Mouse (Mus musculus) bone marrow, adult 2 months (tissue): Measurements from ENCODE around the gene Cep104. TPM values are rescaled to one million over a fixed set of nuclear protein-coding genes. Genes with fewer than 3 reads are reported as not detected.

Source experiments
- H3K27ac ChIP-seq: fragments of 200-500 bp; 2 replicates; pipeline ENCODE4 v1.5.1; 2012; ENCODE audit warnings: low read depth, mild to moderate bottlenecking, control low read depth, inconsistent platforms, low read length; ENCODE audit not compliant: control insufficient read depth, poor library complexity, insufficient read depth
- H3K4me1 ChIP-seq: fragments of 200-500 bp; 2 replicates; pipeline ENCODE4 v1.6.1; 2011; ENCODE audit warnings: low read length; ENCODE audit not compliant: control insufficient read depth, insufficient read depth
- H3K4me3 ChIP-seq: fragments of 200-500 bp; replicated peaks from 2 replicates; pipeline ENCODE3; 2011; ENCODE audit warnings: mild to moderate bottlenecking, low read depth, low read length, control low read depth; ENCODE audit not compliant: control insufficient read depth
- CTCF ChIP-seq: fragments of 200-500 bp; IDR thresholded peaks from 2 replicates; pipeline ENCODE4 v1.5.1; 2011; ENCODE audit warnings: low read length, control low read depth; ENCODE audit not compliant: control insufficient read depth, insufficient read depth
- POLR2A ChIP-seq: fragments of 200-500 bp; IDR thresholded peaks from 2 replicates; pipeline ENCODE4 v1.6.1; 2011; ENCODE audit warnings: low read depth, mild to moderate bottlenecking, control low read depth, low read length, borderline replicate concordance; ENCODE audit not compliant: control insufficient read depth
- WGBS: fragments of 180-500 bp; shearing (Covaris S2); methylation state at CpG from one replicate; pipeline ENCODE4 v1.1.7; 2018; 5-methylcytosine and 5-hydroxymethylcytosine counted together
- polyA plus RNA-seq: library from polyadenylated mRNA; stranded (reverse); fragments of >200 nt; gene quantifications from 2 replicates; pipeline ENCODE4 v1.2.4, GENCODE M21; 2011; ENCODE audit warnings: low replicate concordance; ENCODE audit not compliant: missing spikeins, insufficient read depth, insufficient read length

Cep104 gene
- polyA plus RNA-seq, 1 experiment, result 11.1 TPM

DNA sequence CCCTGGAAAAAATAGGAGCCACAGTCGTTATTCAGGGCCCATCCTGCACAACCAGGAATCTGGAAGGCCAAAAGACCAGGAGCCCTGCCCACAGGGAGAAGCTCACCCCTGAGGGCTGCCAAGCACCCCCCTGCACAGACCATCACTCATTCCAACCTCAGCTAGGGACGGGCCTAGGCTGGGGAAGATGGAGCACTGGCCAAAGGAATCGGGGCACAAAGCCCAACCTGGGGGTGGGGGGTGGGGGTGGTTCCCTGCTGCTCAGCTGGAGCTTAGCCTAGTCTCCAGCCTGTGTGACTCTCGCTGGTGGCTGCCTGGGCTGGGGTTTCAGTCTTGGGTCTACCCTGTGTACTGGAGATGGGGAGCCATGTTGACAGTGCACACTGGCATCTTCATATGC lies 47.9 kb downstream of the Cep104 start:
- Histone ChIP-seq H3K27ac (peak overlapping the region; percentile 88), H3K4me3 (no peak overlapping the region), H3K4me1 (0 out of 2 replicates have a peak, but pooled peaks cover 2% of the 10 kb centered on the region)
- no peak for TF ChIP-seq POLR2A
- no peak for TF ChIP-seq CTCF
- WGBS, result 61% methylated on average over 4 of the region's 4 CpGs

DNA sequence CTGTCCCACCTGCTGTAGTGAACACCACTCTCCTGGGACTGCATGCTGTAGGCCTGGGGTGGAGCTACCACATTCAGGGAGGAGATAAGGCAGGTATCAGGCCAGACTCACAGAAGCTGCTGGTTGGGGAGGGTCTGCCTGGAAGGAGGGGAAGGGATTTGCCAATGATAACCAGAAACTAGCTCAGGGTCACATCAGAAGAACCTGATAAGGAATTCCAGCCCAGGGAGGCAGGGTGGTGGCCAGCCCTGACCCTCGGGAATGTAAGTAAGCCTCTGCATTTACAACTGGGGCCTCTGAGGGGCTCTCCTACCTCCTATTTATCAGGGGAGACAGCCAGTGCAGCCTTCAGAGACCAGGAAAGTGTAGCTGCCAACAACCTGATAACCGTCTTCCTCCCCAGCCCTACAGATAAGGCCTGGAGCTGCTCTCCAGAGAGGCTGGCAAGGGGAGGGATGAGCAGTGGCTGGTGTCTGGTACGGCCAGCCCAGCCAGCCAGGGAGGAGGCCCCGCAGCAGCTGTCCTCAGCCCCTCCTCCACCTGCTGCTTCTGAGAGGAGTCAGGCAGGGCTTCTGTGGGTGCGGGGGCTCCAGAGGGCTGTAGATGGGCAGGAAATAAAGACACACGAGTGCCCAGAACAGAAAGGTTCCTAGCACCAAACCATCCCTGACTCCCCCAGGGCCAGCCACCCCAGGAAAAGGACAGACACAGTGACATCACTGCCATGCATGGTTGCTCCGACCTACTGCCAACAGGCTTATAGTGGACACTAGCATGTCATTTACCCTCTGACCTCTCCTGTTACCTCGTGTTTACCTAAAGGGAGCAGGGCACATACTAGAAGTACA lies 49.0 kb downstream of the Cep104 start:
- TF ChIP-seq CTCF (no peak), POLR2A (peak; percentile 58; the same call in 1 of the 2 replicates)
- WGBS, result 37% methylated on average over 8 of the region's 8 CpGs
- 0 out of 2 replicates have a peak, but pooled peaks cover 2% of the 10 kb centered on the region for H3K4me1 ChIP-seq
- H3K27ac ChIP-seq, result peak overlapping the region; percentile 88
- H3K4me3 ChIP-seq, result peak overlapping the region; percentile 70

DNA sequence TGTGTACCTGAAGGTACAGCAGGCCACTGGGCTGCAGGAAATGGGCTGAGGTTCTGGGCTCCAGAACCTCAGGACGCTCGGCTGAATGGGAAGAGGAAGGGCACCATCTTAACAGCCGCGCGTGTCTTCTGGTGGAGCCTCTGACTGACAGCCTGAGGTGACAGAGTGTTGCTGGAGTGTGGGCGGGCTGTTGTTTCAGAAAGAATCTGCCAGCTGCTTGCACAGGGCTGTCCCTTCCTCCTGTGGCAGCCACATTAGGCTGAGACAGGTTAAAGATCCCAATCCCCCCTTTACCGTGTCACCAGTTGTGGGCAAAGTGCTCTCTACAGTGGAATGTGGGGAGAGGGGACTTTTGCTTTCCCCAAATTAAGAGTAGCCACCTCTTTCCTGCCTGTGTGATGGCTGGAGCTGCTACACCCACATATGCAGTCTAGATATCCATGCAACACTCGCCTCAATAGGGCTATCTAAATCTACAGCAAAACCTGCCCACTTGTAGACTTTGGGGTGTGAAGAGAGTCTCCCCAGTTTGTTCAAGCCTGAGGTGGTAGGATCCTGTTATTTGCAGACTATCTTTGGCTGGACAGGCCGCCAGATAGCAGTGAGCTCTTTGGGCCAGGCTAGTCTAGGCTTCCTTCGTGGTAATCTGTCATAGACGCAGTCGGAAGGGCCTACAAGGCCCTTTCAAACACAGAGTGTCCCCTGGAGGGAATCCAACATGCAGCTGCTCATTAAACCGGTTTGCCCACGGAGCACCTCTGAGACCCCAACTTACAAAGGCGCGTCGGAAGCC lies 49.9 kb downstream of the Cep104 start:
- H3K27ac ChIP-seq, result peak overlapping the region; percentile 88
- WGBS, result 43% methylated on average over 17 of the region's 17 CpGs
- TF ChIP-seq POLR2A, result no peak
- no peak for TF ChIP-seq CTCF
- peak overlapping the region; percentile 70 for H3K4me3 ChIP-seq
- 0 out of 2 replicates have a peak, but pooled peaks cover 2% of the 10 kb centered on the region for H3K4me1 ChIP-seq

DNA sequence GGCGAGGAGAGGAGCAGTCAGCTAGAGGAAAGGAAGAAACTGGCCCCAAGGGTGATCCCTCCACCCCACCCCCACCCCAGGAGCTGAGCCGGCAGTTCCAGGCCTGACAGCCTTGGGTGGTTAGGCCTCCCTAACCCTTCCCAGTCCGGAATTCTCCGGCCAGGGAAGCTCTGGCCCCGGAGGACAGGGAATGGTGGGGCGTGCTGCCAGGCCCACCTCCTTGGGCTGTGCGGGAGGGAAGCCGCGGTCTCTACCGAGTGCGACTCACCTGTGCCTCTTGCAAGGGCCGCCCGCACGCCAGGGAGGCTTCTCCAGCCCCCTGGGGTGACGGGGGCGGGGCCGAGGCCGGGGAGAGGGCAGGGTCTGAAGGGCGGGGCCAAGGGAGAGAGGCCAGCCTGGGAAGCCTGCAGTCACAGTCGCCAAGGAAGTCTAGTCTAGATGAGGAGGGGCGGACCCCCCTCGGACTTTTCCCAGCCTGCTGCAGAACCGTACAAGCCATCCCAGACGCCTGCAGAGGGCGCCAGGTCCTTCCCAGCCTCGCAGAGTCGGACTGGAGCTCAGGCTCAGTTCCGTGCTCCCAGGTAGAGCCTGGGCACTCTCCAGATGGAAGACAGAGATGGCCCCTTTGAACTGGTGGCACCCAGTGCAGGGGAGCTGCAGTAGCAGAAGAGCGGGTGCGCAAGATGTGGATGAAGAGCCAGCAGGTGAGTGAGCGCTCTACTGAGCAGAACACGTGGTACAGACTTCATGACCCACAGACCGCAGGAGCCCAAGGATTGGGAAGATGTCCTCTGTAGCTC lies 50.8 kb downstream of the Cep104 start, which contains the start of gene Smim1:
Smim1 (minus strand) TSS at position 590 of the 800 bp plus-strand sequence.
- 8% methylated on average over 33 of the region's 33 CpGs for WGBS
- H3K4me1 ChIP-seq, result 0 out of 2 replicates have a peak, but pooled peaks cover 2% of the 10 kb centered on the region
- H3K27ac ChIP-seq, result peak within 1 kb of the TSS; percentile 88

DNA sequence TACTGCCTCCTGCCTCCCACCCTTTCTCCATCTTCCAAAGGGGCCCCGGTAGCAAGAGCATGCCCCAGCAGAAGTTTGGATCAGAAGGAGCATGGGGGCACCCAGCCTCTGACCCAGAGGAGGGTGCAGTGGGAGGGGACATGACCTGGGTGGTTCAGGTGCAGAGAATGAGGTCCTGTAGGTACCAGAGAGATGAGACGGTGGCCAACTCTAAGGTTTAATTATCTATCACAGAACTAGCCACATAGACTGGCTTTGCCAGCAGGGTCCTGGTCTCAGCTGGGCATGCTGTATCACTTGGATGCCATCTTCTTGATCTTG lies 51.4 kb downstream of the Cep104 start:
- 27% methylated on average over 2 of the region's 2 CpGs for WGBS
- Histone ChIP-seq H3K27ac (peak overlapping the region; percentile 18; the same call in 1 of the 2 replicates), H3K4me3 (peak overlapping the region; percentile 70), H3K4me1 (0 out of 2 replicates have a peak, but pooled peaks cover 2% of the 10 kb centered on the region)
- TF ChIP-seq POLR2A (no peak), CTCF (no peak)

More for the DNA sequence above, 50.8 kb downstream of the Cep104 start, which contains the start of gene Smim1:
- TF ChIP-seq CTCF (peak; percentile 35; the same call in 1 of the 2 replicates), POLR2A (peak; percentile 49; the same call in 1 of the 2 replicates)
- peak within 1 kb of the TSS; percentile 70 for H3K4me3 ChIP-seq

DNA sequence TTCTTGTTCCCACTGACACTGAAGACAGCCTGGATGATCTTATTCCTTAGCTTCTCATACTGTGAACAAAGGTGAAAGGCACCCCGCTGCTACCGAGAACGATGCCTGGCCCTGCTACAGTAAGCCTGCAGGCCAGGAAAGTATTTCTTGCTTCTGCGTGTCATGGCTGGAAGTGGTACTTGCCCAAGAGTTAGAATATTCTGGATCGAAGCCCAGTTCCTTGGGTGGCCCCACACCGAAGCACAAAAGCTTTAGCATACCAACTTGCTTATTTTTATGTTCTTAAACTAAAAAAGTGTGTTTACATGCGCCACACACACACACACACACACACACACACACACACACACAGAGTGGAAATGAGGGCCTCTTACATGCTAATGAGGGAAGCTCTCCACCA lies 53.1 kb downstream of the Cep104 start:
- H3K4me3 ChIP-seq, result no peak overlapping the region
- no peak overlapping the region for H3K27ac ChIP-seq
- WGBS, result 72% methylated on average over 7 of the region's 7 CpGs
- 0 out of 2 replicates have a peak, but pooled peaks cover 2% of the 10 kb centered on the region for H3K4me1 ChIP-seq
- TF ChIP-seq POLR2A (no peak), CTCF (no peak)

DNA sequence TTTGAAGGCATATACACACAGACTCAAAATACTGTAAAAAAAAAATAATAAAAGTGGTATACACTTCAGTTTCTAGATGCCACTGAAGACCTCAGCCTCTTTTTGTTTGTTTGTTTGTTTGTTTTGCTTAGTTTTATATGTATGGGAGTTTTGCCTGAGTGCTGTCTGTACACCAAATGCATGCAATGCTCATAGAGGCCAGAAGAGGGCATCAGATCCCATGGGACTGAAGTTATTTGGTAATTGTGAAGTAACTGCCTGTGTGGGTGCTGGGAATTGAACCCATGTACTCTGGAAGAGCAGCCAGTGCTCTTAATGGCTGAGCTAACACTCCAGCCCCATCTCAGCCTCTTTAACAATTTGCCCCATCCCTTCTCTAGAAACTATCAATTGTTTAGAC lies 53.7 kb downstream of the Cep104 start:
- no peak for TF ChIP-seq POLR2A
- TF ChIP-seq CTCF, result peak; percentile 24; the same call in 1 of the 2 replicates
- 0 out of 2 replicates have a peak, but pooled peaks cover under 1% of the 10 kb centered on the region for H3K4me1 ChIP-seq

DNA sequence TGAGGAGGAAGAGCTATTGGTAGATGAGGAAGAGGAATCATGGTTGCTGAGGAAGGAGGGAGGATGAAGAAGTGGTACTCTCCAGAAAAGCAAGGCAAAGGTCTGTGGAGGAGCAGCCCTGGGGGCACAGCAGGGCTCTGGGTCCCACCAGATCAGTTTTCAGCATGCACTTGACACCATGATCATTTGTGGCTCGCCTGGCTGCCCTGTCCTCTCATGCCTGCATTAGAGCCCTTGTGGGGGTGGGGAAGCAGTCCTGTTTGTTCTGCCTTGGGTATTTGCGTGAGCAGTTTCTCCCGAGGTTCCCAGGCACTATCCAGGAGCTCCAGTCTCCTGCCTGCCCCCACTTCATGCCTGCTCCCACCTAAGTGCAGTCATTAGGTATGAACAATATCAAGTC lies 62.1 kb downstream of the Cep104 start:
- no peak overlapping the region for H3K27ac ChIP-seq
- H3K4me1 ChIP-seq, result no peaks in the 10 kb centered on the region
- TF ChIP-seq CTCF (no peak), POLR2A (no peak)
- 44% methylated on average over 3 of the region's 3 CpGs for WGBS
- H3K4me3 ChIP-seq, result no peak overlapping the region

More for the DNA sequence above, 53.7 kb downstream of the Cep104 start:
- H3K4me3 ChIP-seq, result no peak overlapping the region
- H3K27ac ChIP-seq, result no peak overlapping the region
